Mouse (Mus musculus) gastrocnemius, adult 8-10 months (tissue): Measurements from ENCODE around the gene Gm8005. TPM values are rescaled to one million over a fixed set of nuclear protein-coding genes. Genes with fewer than 3 reads are reported as not detected.
"Not testable (repeated sequence)": the region's sequence is repeated elsewhere in the genome, so short reads cannot be mapped to it uniquely, and the experiment has no call there.

ENCODE experiments used
- DNase-seq, 2 experiments: peaks; one replicate each; pipeline ENCODE4 v3.0.0; 2022; ENCODE audit warnings: low spot score in 2 of 2
- total RNA-seq, 4 experiments: library from RNA; stranded (reverse); gene quantifications; 2 replicates each; pipeline ENCODE4 v1.2.4; 2022

Gene Gm8005
- not detected for total RNA-seq

- DNase-seq, result not testable (repeated sequence)
Measured at GRCm38 (mm10) chr14:42439573-42439972, at the start of gene Gm8005. TSS of gene Gm8005 (minus strand) at chr14:42439673.

- not testable (repeated sequence) for DNase-seq
Measured at GRCm38 (mm10) chr14:42463581-42463980, 24.1 kb upstream of the Gm8005 start, which contains the start of gene Gm8011. TSS of gene Gm8011 (plus strand) at chr14:42463881.

Other genes starting within 250 kb of the Gm8005 start
- not detected for gene Gm3573, start 248.9 kb downstream of the Gm8005 start, total RNA-seq
- gene Gm17026, start 179.6 kb downstream of the Gm8005 start, total RNA-seq, result not detected
- gene Gm9611, start 142.3 kb downstream of the Gm8005 start, total RNA-seq, result not detected
- not detected for gene Gm7995, start 129.5 kb downstream of the Gm8005 start, total RNA-seq
- gene Gm8011, start 24.2 kb upstream of the Gm8005 start, total RNA-seq, result not detected
- gene Gm8020, start 62.7 kb upstream of the Gm8005 start, total RNA-seq, result not detected
- not detected for gene Gm8024, start 84.6 kb upstream of the Gm8005 start, total RNA-seq
- not detected for gene Gm17124, start 160.2 kb upstream of the Gm8005 start, total RNA-seq
- gene Gm3633, start 202.2 kb upstream of the Gm8005 start, total RNA-seq, result not detected
- gene Gm10378, start 216.3 kb upstream of the Gm8005 start, total RNA-seq, result not detected